In genomic region chrX:20816974-20817373, GRCm38 (mm10) we compare ENCODE assay signal across 9 mouse cellular contexts. TPM values are rescaled to one million over a fixed set of nuclear protein-coding genes. Genes with fewer than 3 reads are reported as not detected.
DNase-seq lines count a peak whose midpoint lies in the region; ATAC-seq and TF ChIP-seq lines count a peak whose summit lies in the region.
"Had no signal": no experiment of that assay in that cellular context is flagged by ENCODE, and none has a peak within 500 bp of the region (broad histone marks: within the 10 kb centered on the region; RNA-seq: fewer than 3 reads in every experiment).

No protein-coding gene starts in this region.

- H3K27me3 ChIP-seq in forebrain, postnatal 0 days (ENCODE audit: insufficient read depth, low read length) = no peaks in the 10 kb centered on the region
- H3K27me3 ChIP-seq in forebrain, embryonic 10.5 days (ENCODE audit: poor library complexity, severe bottlenecking) = no peaks in the 10 kb centered on the region
- H3K27me3 ChIP-seq: embryonic facial prominence, embryonic 12.5 days had no signal

- no peak for TF ChIP-seq CTCF in forebrain, postnatal 0 days (IDR thresholded peaks at IDR 0.05; ENCODE audit: low read depth)

- intact Hi-C loops in heart, postnatal 14 days (cut with DNase I) = loop anchor here (5.0 kb wide), 2 partner anchors 45 to 155 kb away; no protein-coding TSS in a partner anchor

- H3K4me2 ChIP-seq in forebrain, postnatal 0 days (ENCODE audit: low read depth) = no peak overlapping the region
- H3K4me2 ChIP-seq: embryonic facial prominence, embryonic 12.5 days had no signal

- no peaks in the 10 kb centered on the region for H3K36me3 ChIP-seq in forebrain, postnatal 0 days (ENCODE audit: insufficient read depth)
- H3K36me3 ChIP-seq in forebrain, embryonic 10.5 days (replicated peaks) = peaks cover 3% of the 10 kb centered on the region; the same call in 1 of the 2 replicates
- H3K36me3 ChIP-seq: embryonic facial prominence, embryonic 12.5 days had no signal

- no peak overlapping the region for H3K9ac ChIP-seq in forebrain, postnatal 0 days
- H3K9ac ChIP-seq: embryonic facial prominence, embryonic 12.5 days had no signal

- H3K9me3 ChIP-seq in forebrain, postnatal 0 days (ENCODE audit: low read length) = no peaks in the 10 kb centered on the region
- H3K9me3 ChIP-seq in forebrain, embryonic 10.5 days = no peaks in the 10 kb centered on the region
- H3K9me3 ChIP-seq: embryonic facial prominence, embryonic 12.5 days had no signal

- 64% methylated on average over 6 of the region's 6 CpGs for WGBS in forebrain, postnatal 0 days
- WGBS in forebrain, embryonic 10.5 days = 84% methylated on average over 6 of the region's 6 CpGs

- H3K4me3 ChIP-seq in forebrain, postnatal 0 days (ENCODE audit: low read depth, low read length) = no peak overlapping the region
- no peak overlapping the region for H3K4me3 ChIP-seq in forebrain, embryonic 10.5 days
- H3K4me3 ChIP-seq: embryonic facial prominence, embryonic 12.5 days had no signal

- H3K4me1 ChIP-seq in forebrain, postnatal 0 days (ENCODE audit: insufficient read depth) = no peaks in the 10 kb centered on the region
- peaks cover 9% of the 10 kb centered on the region for H3K4me1 ChIP-seq in forebrain, embryonic 10.5 days
- H3K4me1 ChIP-seq: embryonic facial prominence, embryonic 12.5 days had no signal

- no peak overlapping the region for H3K27ac ChIP-seq in forebrain, postnatal 0 days (ENCODE audit: low read depth, low read length)
- H3K27ac ChIP-seq in forebrain, embryonic 10.5 days = no peak overlapping the region
- H3K27ac ChIP-seq: embryonic facial prominence, embryonic 12.5 days had no signal

- no peak for ATAC-seq in cerebellum, adult (ENCODE audit: insufficient number of reproducible peaks, low FRiP score, low TSS enrichment)
- no peak for ATAC-seq in forebrain, postnatal 0 days

- peak; percentile 25 for DNase-seq in cerebellum, adult 11 months
- peak; percentile 73 for DNase-seq in CD4-positive, CD25-positive, alpha-beta regulatory T cell, adult 2 months (ENCODE audit: low read depth, low spot score)
- DNase-seq in cerebellum, postnatal 14 days = peak; percentile 27 to 46
- peak; percentile 24 to 30 for DNase-seq in lung, postnatal 4 days
- DNase-seq in forebrain, postnatal 0 days = no peak
- no peak for DNase-seq in forebrain, embryonic 10.5 days (ENCODE audit: extremely low spot score, low spot score)
- no peak for DNase-seq in heart, postnatal 14 days

RNA-seq across cellular contexts. Expression of gene Araf, which starts 19.4 kb away (rescaled TPM):
- 243 and 245 TPM in 2 replicates for total RNA-seq in forebrain, postnatal 0 days (2014; rRNA removed)
- 264 and 307 TPM in 2 replicates for polyA plus RNA-seq in forebrain, postnatal 0 days (2015; fragmentation: Nextera tagmentation; extraction: Ambion mirVana)
- polyA plus RNA-seq in forebrain, embryonic 10.5 days (2016; fragmentation: Nextera tagmentation; extraction: Ambion mirVana) = 91.9 and 96.6 TPM in 2 replicates
- 10 to 100 TPM; 84.5 to 88.6 TPM for total RNA-seq in heart, postnatal 14 days (2021)

RNA-seq across cellular contexts. Expression of gene Timp1, which starts 53.0 kb away (rescaled TPM):
- 3.0 and 3.6 TPM in 2 replicates for total RNA-seq in forebrain, postnatal 0 days (2014; rRNA removed)
- 2.6 and 4.7 TPM in 2 replicates for polyA plus RNA-seq in forebrain, postnatal 0 days (2015; fragmentation: Nextera tagmentation; extraction: Ambion mirVana)
- polyA plus RNA-seq in forebrain, embryonic 10.5 days (2016; fragmentation: Nextera tagmentation; extraction: Ambion mirVana) = 7.4 and 7.9 TPM in 2 replicates
- 1 to 10 TPM; 9.1 to 9.7 TPM for total RNA-seq in heart, postnatal 14 days (2021)

Comparison
In these comparisons a context has a peak if more than half of its experiments do, and no peak if none do; other contexts are left out.
1. DNase-seq: peak in cerebellum, adult 11 months (single experiment), CD4-positive, CD25-positive, alpha-beta regulatory T cell, adult 2 months (single experiment), cerebellum, postnatal 14 days (2 of 2) and lung, postnatal 4 days (2 of 2); none in forebrain, postnatal 0 days (single experiment), forebrain, embryonic 10.5 days (single experiment) and heart, postnatal 14 days (0 of 2).